Mouse (Mus musculus) kidney, embryonic 15.5 days (tissue): ENCODE results near the gene Foxd3. TPM values are rescaled to one million over a fixed set of nuclear protein-coding genes. Genes with fewer than 3 reads are reported as not detected.

Experiments
- microRNA-seq: library from miRNA; unstranded; fragments of <30 nt; microRNA quantifications from one replicate; pipeline ENCODE4, GENCODE M21; 2016
- polyA plus RNA-seq: library from polyadenylated mRNA; unstranded; fragments of >200 nt; fragmentation: Nextera tagmentation; extraction: Ambion mirVana; gene quantifications from 2 replicates; pipeline ENCODE4 v1.2.1, GENCODE M21; 2015

The Foxd3 gene
- polyA plus RNA-seq, 1 experiment from 2014 or later: 0.17 TPM

Small RNAs within 50 kb of the gene (microRNA-seq; reads per million reads assigned to microRNA genes)
- gene Gm23366: not detected

Other genes starting within 250 kb of the Foxd3 start
- 26.8 and 27.0 TPM in 2 replicates for gene Alg6, start 59.4 kb downstream of the Foxd3 start, polyA plus RNA-seq
- gene Efcab7, start 172.9 kb downstream of the Foxd3 start, polyA plus RNA-seq: 21.3 and 24.1 TPM in 2 replicates